Mouse (Mus musculus) lung, postnatal 0 days (tissue): ENCODE measurements around the gene Nck2.
A peak's percentile ranks its signal among the peaks of the same experiment; 100 is the strongest.

ENCODE experiments used
- CTCF ChIP-seq: IDR thresholded peaks from 2 replicates; pipeline ENCODE4 v1.5.1; 2016; ENCODE audit warnings: antibody characterized with exemption, mild to moderate bottlenecking
- EP300 ChIP-seq: IDR thresholded peaks from 2 replicates; pipeline ENCODE4 v1.6.1; 2016; ENCODE audit warnings: antibody characterized with exemption, mild to moderate bottlenecking, control low read depth

DNA sequence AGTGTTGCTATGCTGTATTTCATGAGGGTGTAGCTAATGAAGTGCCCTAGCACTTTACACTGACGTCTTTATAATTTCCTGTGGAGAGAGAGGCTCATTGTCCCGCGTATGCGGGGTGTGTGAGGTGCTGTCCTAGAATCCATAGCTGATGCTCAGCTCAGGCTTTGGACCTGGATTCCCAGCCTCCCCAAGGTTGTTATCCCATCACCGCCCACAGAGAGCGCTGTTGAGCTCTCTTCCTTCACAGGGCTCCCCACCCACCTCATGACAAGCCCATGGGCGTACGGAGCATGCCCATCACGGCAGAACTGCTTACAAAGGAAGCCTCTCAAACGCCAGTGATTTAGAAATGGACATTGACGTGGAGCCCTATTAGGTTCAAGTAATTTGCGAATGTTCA, 66.9 kb downstream of the Nck2 start:
- TF ChIP-seq CTCF = peak; percentile 37
- no peak for TF ChIP-seq EP300
